Mouse (Mus musculus): Measurements from ENCODE around the gene Rec114.

- TF ChIP-seq POLR2A (IDR thresholded peaks at IDR 0.05; ENCODE audit: low read depth, low read length) (no peak), CTCF (IDR thresholded peaks at IDR 0.05; ENCODE audit: extremely low read depth, insufficient read depth, insufficient read length, insufficient replicate concordance) (no peak)
Measured at GRCm38 (mm10) chr9:58742692-58743091, 1.1 kb downstream of the Rec114 start.
